Mouse (Mus musculus): ENCODE data around the gene Foxn3.

GRCm38 (mm10) chr12:99574299-99574698, 10.9 kb upstream of the Foxn3 start:
- TF ChIP-seq CTCF (IDR thresholded peaks at IDR 0.05; ENCODE audit: borderline replicate concordance, extremely low read depth, insufficient read depth, insufficient read length) (no peak), POLR2A (IDR thresholded peaks at IDR 0.05; ENCODE audit: borderline replicate concordance, extremely low read depth, insufficient read depth, insufficient read length, poor library complexity, severe bottlenecking) (no peak)
